Mouse (Mus musculus): Measurements from ENCODE around the gene Elac2. TPM values are rescaled to one million over a fixed set of nuclear protein-coding genes. Genes with fewer than 3 reads are reported as not detected.

Gene Elac2
- total and polyA plus RNA-seq, 3 experiments, result 66.8 to 88.2 (median 74.1) TPM

DNA sequence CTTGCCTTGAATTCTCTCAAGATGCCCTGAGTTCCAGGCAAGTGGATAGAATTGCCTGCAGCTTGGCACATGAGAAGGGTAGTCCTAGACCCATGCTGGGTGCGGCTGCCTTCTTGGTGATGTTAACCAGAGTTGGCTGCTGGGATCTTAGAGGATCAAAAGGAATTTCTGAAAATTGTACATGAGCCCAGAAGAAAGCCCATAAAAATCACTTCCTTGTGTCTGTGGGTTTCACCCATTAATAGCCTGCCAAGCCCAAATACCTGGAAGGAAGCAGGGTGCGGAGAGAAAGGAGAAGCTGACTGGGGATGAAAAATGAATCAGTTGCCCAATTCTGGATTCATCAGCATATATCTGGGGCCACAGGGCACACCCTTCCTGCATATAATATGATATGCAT lies 41.6 kb upstream of the Elac2 start:
- no peak overlapping the region for H3K4me3 ChIP-seq (replicated peaks in 1 of 3; ENCODE audit: low read depth in 2 of 3, low read length in 2 of 3, poor library complexity in 1 of 3)

DNA sequence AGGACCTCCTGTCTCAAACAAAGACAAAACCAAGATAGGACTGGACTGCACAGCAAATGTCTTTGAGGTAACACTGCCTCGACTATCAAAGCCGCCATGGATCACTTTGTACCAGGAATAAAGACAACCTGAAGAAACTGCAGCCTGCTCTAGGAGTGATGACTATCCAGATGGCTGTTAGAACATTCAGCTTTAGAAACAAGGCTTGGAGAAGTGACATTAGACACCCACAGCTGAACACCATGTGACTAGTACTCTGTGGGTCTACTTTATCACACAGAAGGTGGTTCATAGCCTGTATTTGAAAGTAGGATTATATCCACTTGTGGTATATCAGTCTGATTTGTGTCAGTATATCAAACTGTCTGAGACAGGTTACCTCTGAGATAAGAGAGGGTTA lies 37.6 kb upstream of the Elac2 start:
- Histone ChIP-seq H3K79me2 (replicated peaks; ENCODE audit: control insufficient read depth, extremely low read depth, insufficient read depth, poor library complexity, severe bottlenecking) (no peaks in the 10 kb centered on the region), H3K9me3 (replicated peaks; ENCODE audit: low read length) (no peaks in the 10 kb centered on the region), H3K4me2 (ENCODE audit: insufficient read depth, low read depth, poor library complexity, severe bottlenecking) (no peak overlapping the region), H3K9ac (ENCODE audit: insufficient read depth, low read depth) (no peak overlapping the region), H3K27me3 (replicated peaks) (no peaks in the 10 kb centered on the region), H3K27ac (ENCODE audit: insufficient read depth, low read depth) (no peak overlapping the region), H3K4me3 (replicated peaks in 1 of 3; ENCODE audit: low read depth in 2 of 3, low read length in 2 of 3, poor library complexity in 1 of 3) (no peak overlapping the region), H3K4me1 (ENCODE audit: control insufficient read depth in 1 of 2, insufficient read depth in 2 of 2) (0 out of 4 replicates have a peak, but pooled peaks cover 0 to 4% of the 10 kb centered on the region in 2 experiments), H3K36me3 (replicated peaks in 1 of 2; ENCODE audit: control insufficient read depth in 1 of 2, insufficient read depth in 1 of 2, low read length in 1 of 2) (no peaks in the 10 kb centered on the region)
- in situ Hi-C loops (cut with MboI; ENCODE audit: low pct_ligation_motif_present, low pct_unique_long_range_greater_than_20kb, low sequenced_read_pairs), result no loop called here
- DNase-seq (ENCODE audit: extremely low read depth), result no peak
- no peak for TF ChIP-seq ELF1 (IDR thresholded peaks at IDR 0.05; ENCODE audit: low read depth, low read length)
- TF ChIP-seq MXI1 (IDR thresholded peaks at IDR 0.05; ENCODE audit: low read depth, low read length), result no peak
- no peak for TF ChIP-seq USF2 (conservative IDR thresholded peaks at IDR 0.05; ENCODE audit: low read depth, low read length)
- TF ChIP-seq MEF2A (IDR thresholded peaks at IDR 0.05; ENCODE audit: borderline replicate concordance, low read depth, low read length), result no peak
- TF ChIP-seq POLR2AphosphoS2 (IDR thresholded peaks at IDR 0.05; ENCODE audit: low read depth, low read length), result no peak
- dilution Hi-C loops (cut with MboI; ENCODE audit: extremely low pct_ligation_motif_present, extremely low pct_unique_long_range_greater_than_20kb, low sequenced_read_pairs), result no loop called here

More for the DNA sequence above, 41.6 kb upstream of the Elac2 start:
- 0 out of 4 replicates have a peak, but pooled peaks cover 0 to 4% of the 10 kb centered on the region in 2 experiments for H3K4me1 ChIP-seq (ENCODE audit: control insufficient read depth in 1 of 2, insufficient read depth in 2 of 2)
- no peak for DNase-seq (ENCODE audit: extremely low read depth)
- TF ChIP-seq IRF4 (IDR thresholded peaks at IDR 0.05; ENCODE audit: low read depth, low read length), result no peak
- H3K9ac ChIP-seq (ENCODE audit: insufficient read depth, low read depth), result no peak overlapping the region
- no peaks in the 10 kb centered on the region for H3K79me2 ChIP-seq (replicated peaks; ENCODE audit: control insufficient read depth, extremely low read depth, insufficient read depth, poor library complexity, severe bottlenecking)
- in situ Hi-C loops (cut with MboI; ENCODE audit: low pct_ligation_motif_present, low pct_unique_long_range_greater_than_20kb, low sequenced_read_pairs) (no loop called here), dilution Hi-C loops (cut with MboI; ENCODE audit: extremely low pct_ligation_motif_present, extremely low pct_unique_long_range_greater_than_20kb, low sequenced_read_pairs) (no loop called here)
- no peaks in the 10 kb centered on the region for H3K9me3 ChIP-seq (replicated peaks; ENCODE audit: low read length)
- no peaks in the 10 kb centered on the region for H3K27me3 ChIP-seq (replicated peaks)
- H3K27ac ChIP-seq (ENCODE audit: insufficient read depth, low read depth), result no peak overlapping the region
- no peak overlapping the region for H3K4me2 ChIP-seq (ENCODE audit: insufficient read depth, low read depth, poor library complexity, severe bottlenecking)
- H3K36me3 ChIP-seq (replicated peaks in 1 of 2; ENCODE audit: control insufficient read depth in 1 of 2, insufficient read depth in 1 of 2, low read length in 1 of 2), result no peaks in the 10 kb centered on the region

GRCm38 (mm10) chr11:64949782-64950181 lies 29.1 kb upstream of the Elac2 start:
- no peak overlapping the region for H3K27ac ChIP-seq (ENCODE audit: insufficient read depth, low read depth)
- no peak overlapping the region for H3K9ac ChIP-seq (ENCODE audit: insufficient read depth, low read depth)
- H3K27me3 ChIP-seq (replicated peaks), result no peaks in the 10 kb centered on the region
- no peaks in the 10 kb centered on the region for H3K79me2 ChIP-seq (replicated peaks; ENCODE audit: control insufficient read depth, extremely low read depth, insufficient read depth, poor library complexity, severe bottlenecking)
- in situ Hi-C loops (cut with MboI; ENCODE audit: low pct_ligation_motif_present, low pct_unique_long_range_greater_than_20kb, low sequenced_read_pairs) (no loop called here), dilution Hi-C loops (cut with MboI; ENCODE audit: extremely low pct_ligation_motif_present, extremely low pct_unique_long_range_greater_than_20kb, low sequenced_read_pairs) (no loop called here)
- no peaks in the 10 kb centered on the region for H3K4me1 ChIP-seq (ENCODE audit: control insufficient read depth in 1 of 2, insufficient read depth in 2 of 2)
- no peak for DNase-seq (ENCODE audit: extremely low read depth)
- H3K4me2 ChIP-seq (ENCODE audit: insufficient read depth, low read depth, poor library complexity, severe bottlenecking), result no peak overlapping the region
- H3K36me3 ChIP-seq (replicated peaks in 1 of 2; ENCODE audit: control insufficient read depth in 1 of 2, insufficient read depth in 1 of 2, low read length in 1 of 2), result no peaks in the 10 kb centered on the region
- TF ChIP-seq NELFE (IDR thresholded peaks at IDR 0.05; ENCODE audit: low read depth, low read length) (no peak), BHLHE40 (IDR thresholded peaks at IDR 0.05; ENCODE audit: low read depth, low read length) (no peak), MAFK (IDR thresholded peaks at IDR 0.05; ENCODE audit: insufficient replicate concordance, low read length) (peak; percentile 57; the same call in 1 of the 2 replicates), USF2 (conservative IDR thresholded peaks at IDR 0.05; ENCODE audit: low read depth, low read length) (no peak), E2F4 (IDR thresholded peaks at IDR 0.05; ENCODE audit: insufficient replicate concordance, low read depth, low read length) (no peak)
- H3K9me3 ChIP-seq (replicated peaks; ENCODE audit: low read length), result no peaks in the 10 kb centered on the region
- no peak overlapping the region for H3K4me3 ChIP-seq (replicated peaks in 1 of 3; ENCODE audit: low read depth in 2 of 3, low read length in 2 of 3, poor library complexity in 1 of 3)
